Mouse (Mus musculus): ENCODE measurements at regions not wholly inside any gene's neighbourhood (a gene's known extent, or its start where the extent isn't known, plus 50 kb on each side); places are given as distances from the start of the nearest gene placed in this dataset.
A peak's percentile ranks its signal among the peaks of the same experiment; 100 is the strongest.

- peak; percentile 37 for TF ChIP-seq CTCF (conservative IDR thresholded peaks at IDR 0.05)
- DNase-seq (ENCODE audit: low spot score in 2 of 2): no peak
- Histone ChIP-seq H3K27ac (no peak overlapping the region), H3K4me3 (no peak overlapping the region)
These were observed 244.9 kb upstream of the Fsip2 start for GRCm38 (mm10) chr2:82698417-82698988.

GRCm38 (mm10) chr2:82701851-82702250 is 241.6 kb upstream of the Fsip2 start:
- Histone ChIP-seq H3K4me3 (no peak overlapping the region), H3K27ac (no peak overlapping the region)
- no peak for TF ChIP-seq CTCF (conservative IDR thresholded peaks at IDR 0.05)
- DNase-seq (ENCODE audit: low spot score in 2 of 2): no peak

- no peak overlapping the region for H3K4me3 ChIP-seq
- H3K27ac ChIP-seq: no peak overlapping the region
- DNase-seq (ENCODE audit: low spot score in 2 of 2): no peak
- TF ChIP-seq CTCF (conservative IDR thresholded peaks at IDR 0.05): no peak
These were observed 227.7 kb upstream of the Fsip2 start for GRCm38 (mm10) chr2:82715773-82716172.

Data from layer of hippocampus, adult 2 months (tissue).